Mouse (Mus musculus): ENCODE results near the gene Rpl11.
"Not testable (repeated sequence)": the region's sequence is repeated elsewhere in the genome, so short reads cannot be mapped to it uniquely, and the experiment has no call there.

Rpl11 gene

DNA sequence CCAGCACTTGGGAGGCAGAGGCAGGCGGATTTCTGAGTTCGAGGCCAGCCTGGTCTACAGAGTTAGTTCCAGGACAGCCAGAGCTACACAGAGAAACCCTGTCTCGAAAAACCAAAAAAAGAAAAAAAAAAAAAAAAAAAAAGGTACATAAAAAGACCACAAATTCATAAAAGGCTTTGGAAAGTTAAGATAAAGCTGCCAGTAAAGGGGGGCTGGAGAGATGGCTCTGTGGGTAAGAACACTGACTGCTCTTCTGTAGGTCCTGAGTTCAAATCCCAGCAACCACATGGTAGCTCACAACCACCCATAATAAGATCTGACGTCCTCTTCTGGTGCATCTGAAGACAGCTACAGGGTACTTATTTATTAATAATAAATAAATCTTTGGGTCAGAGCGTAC, 73.0 kb downstream of the Rpl11 start:
- not testable (repeated sequence) for DNase-seq (ENCODE audit: low read depth, low spot score)
